Mouse (Mus musculus) layer of hippocampus, adult 2 months (tissue): ENCODE results near the gene Zdhhc19. TPM values are rescaled to one million over a fixed set of nuclear protein-coding genes. Genes with fewer than 3 reads are reported as not detected.
"Not testable (repeated sequence)": the region's sequence is repeated elsewhere in the genome, so short reads cannot be mapped to it uniquely, and the experiment has no call there.

Experiments
- DNase-seq, 2 experiments: peaks; one replicate each; pipeline ENCODE4 v3.0.0; 2022; ENCODE audit warnings: low spot score in 2 of 2
- H3K27ac ChIP-seq: fragments of 200-600 bp; 2 replicates; pipeline ENCODE4 v1.8.1; 2022
- H3K4me3 ChIP-seq: fragments of 200-600 bp; 2 replicates; pipeline ENCODE4 v1.8.1; 2022; ENCODE audit warnings: mild to moderate bottlenecking
- CTCF ChIP-seq: fragments of 200-600 bp; conservative IDR thresholded peaks from 2 replicates; pipeline ENCODE4 v1.8.1; 2022; ENCODE audit warnings: antibody characterized with exemption, mild to moderate bottlenecking, moderate library complexity
- total RNA-seq, 2 experiments: library from RNA; stranded (reverse); gene quantifications; 2 replicates each; pipeline ENCODE4 v1.2.3; 2021

The Zdhhc19 gene
- total RNA-seq, 2 experiments from 2014 or later: not detected

- TF ChIP-seq CTCF: no peak
- no peak overlapping the region for H3K27ac ChIP-seq
- no peak overlapping the region for H3K4me3 ChIP-seq
- DNase-seq: no peak
These were observed 27.6 kb upstream of the Zdhhc19 start for GRCm38 (mm10) chr16:32468488-32468887.

DNA sequence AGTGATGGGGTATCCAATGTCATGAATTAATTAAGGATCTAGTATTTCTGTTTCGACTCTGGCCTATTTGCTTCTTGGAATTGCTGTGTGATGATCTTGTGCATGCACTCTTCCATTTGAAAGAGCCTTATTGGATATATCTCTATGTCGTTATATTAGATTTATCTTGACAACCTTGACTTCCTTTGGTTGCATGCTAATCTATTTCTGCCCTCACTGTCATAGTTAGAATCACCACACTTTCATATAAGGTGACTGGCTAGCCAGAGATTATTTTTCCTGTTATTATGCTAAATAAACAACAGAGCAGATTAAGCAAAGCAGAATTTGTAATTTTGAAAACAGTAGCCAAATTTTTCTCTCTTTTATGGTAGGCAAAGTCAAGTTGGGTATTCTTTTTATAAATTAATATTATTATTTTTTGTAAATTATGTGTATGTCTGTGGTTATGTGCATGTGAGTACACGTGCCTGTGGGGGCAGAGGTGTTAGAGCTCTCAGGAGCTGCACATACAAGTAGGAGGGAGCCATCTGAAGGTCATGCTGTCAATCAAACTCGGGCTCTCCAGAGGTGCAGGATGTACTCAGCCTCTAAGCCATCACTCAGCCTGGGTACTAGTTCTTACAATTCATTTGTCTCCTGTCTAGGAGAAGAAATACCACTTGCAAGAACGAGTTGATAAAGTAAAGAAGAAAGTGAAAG is 26.5 kb upstream of the Zdhhc19 start:
- no peak for DNase-seq
- Histone ChIP-seq H3K4me3 (no peak overlapping the region), H3K27ac (no peak overlapping the region)
- no peak for TF ChIP-seq CTCF

GRCm38 (mm10) chr16:32472276-32473015 is 23.6 kb upstream of the Zdhhc19 start:
- DNase-seq: no peak
- H3K4me3 ChIP-seq: no peak overlapping the region
- H3K27ac ChIP-seq: peak overlapping the region; percentile 79
- no peak for TF ChIP-seq CTCF

DNA sequence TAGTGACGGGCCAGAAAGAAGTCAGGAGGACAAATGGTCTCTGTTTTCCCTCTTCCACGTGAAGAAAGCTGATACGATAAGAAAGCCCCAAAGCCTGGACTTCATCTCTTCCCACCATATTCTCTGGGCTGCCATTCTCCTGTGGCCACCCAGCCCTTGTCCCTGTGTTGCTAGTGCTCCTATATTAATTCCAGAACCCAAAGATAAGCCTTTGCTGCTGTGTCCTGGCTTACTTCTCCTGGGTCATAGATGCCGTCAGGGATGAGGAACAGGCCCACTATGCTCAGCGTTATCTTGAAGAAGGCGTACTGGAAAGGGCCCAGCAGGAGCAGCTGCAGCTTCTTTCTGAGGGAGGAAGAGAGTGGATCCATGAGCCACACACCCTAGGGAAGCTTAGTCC is 18.8 kb upstream of the Zdhhc19 start:
- DNase-seq: no peak
- no peak overlapping the region for H3K4me3 ChIP-seq
- no peak for TF ChIP-seq CTCF
- H3K27ac ChIP-seq: no peak overlapping the region

DNA sequence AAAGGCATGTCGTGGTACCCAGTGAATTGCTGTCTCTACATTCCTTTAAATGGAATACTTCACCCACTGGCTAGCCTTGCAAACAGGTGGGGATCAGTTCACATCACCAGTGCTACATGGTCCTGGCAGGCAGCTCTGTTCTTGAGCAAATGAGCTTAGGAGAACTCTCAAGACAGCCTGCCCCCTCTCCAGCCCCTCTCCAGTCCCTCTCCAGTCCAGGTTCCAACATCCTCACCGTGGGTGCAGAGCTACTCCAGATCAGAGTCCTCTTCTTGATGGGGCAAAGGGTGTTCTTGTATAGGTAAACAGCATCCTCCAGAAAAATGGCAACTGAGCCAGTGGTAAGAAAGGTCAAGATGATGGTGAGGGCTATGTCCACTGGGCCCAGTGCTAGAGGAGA is 16.6 kb upstream of the Zdhhc19 start:
- DNase-seq: no peak
- H3K4me3 ChIP-seq: no peak overlapping the region
- TF ChIP-seq CTCF: no peak
- no peak overlapping the region for H3K27ac ChIP-seq

DNA sequence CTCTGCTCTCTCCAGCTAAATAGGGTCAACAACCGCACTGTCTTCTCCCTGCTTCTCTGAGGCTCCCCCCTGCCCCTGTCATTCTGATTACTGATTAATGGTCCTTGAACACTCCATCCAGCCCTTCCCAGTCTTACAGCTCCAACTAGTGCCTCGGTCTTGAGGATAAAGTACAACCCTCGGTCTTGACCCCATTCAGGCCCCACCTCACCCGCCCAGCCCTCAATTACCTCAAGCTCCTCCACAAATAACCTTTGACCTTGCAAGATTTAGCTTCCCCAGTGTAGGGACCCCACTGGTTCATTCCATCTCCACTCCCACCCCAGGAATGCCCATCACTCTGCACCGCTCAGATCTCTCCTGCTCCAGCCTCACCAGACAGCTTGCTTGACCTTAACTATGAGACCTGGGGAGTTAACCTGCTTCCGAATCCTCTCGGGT is 11.6 kb upstream of the Zdhhc19 start:
- DNase-seq: no peak
- TF ChIP-seq CTCF: no peak
- Histone ChIP-seq H3K27ac (no peak overlapping the region), H3K4me3 (no peak overlapping the region)

- no peak for DNase-seq
- Histone ChIP-seq H3K4me3 (no peak overlapping the region), H3K27ac (no peak overlapping the region)
- TF ChIP-seq CTCF: no peak
These were observed 10.9 kb upstream of the Zdhhc19 start for GRCm38 (mm10) chr16:32485209-32485608.

- no peak for DNase-seq
- no peak overlapping the region for H3K27ac ChIP-seq
- H3K4me3 ChIP-seq: no peak overlapping the region
- TF ChIP-seq CTCF: no peak
These were observed 10.0 kb upstream of the Zdhhc19 start for GRCm38 (mm10) chr16:32486046-32486445.

GRCm38 (mm10) chr16:32487234-32488111 is 8.6 kb upstream of the Zdhhc19 start, which contains the start of gene Slc51a:
Gene Slc51a (minus strand): TSS chr16:32487879.
- no peak for DNase-seq
- Histone ChIP-seq H3K4me3 (no peak within 1 kb of the TSS), H3K27ac (no peak within 1 kb of the TSS)
- TF ChIP-seq CTCF: no peak

DNA sequence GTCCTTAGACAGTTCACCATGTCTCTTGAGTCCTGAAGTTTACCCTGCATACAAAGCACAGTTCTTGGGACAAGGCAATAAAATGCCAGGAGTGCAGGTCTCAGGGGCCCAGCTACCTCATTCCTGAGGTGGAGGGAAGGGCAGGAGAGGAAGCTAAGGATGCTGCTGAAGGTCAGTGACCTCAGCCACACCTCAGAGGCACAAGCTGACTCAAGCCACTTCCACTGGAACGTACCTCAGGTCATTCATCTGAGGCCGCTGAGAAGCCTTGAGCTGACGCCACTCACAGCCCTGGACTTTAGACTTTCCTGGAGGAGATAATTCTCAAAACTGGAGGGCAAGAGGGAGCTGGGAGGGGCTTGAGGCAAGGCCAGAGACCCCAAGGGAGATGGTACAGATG is 7.1 kb upstream of the Zdhhc19 start:
- H3K4me3 ChIP-seq: no peak overlapping the region
- TF ChIP-seq CTCF: no peak
- no peak for DNase-seq
- H3K27ac ChIP-seq: no peak overlapping the region

DNA sequence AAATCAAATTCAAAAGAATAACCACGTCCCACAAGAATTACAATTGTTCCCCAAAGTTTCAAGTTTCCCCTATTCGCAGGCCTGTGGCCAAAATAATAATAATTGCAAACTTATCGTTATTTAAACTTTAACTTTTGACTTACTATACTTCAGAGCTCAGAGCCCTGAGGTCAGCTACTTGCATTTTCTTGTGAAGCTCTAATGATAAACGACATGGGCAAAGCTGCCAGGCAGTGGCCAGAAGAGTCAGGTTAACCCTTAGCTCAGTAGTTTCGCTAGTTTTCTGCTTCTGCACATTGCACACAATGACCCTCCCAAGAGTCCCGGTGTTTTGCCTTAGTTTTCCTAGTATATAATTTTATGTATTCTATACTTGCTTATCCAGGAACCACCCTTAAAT is 1.7 kb upstream of the Zdhhc19 start:
- not testable (repeated sequence) for DNase-seq, H3K27ac ChIP-seq

GRCm38 (mm10) chr16:32498996-32499395 is 2.9 kb downstream of the Zdhhc19 start:
- no peak overlapping the region for H3K4me3 ChIP-seq
- H3K27ac ChIP-seq: no peak overlapping the region
- no peak for TF ChIP-seq CTCF

More for the DNA sequence above, 1.7 kb upstream of the Zdhhc19 start:
- H3K4me3 ChIP-seq: not testable (repeated sequence)

GRCm38 (mm10) chr16:32499430-32500037 is 3.5 kb downstream of the Zdhhc19 start:
- Histone ChIP-seq H3K4me3 (peak overlapping the region; percentile 42), H3K27ac (peak overlapping the region; percentile 80)
- TF ChIP-seq CTCF: peak; percentile 98
- DNase-seq: peak; percentile 79 to 92

More at GRCm38 (mm10) chr16:32498996-32499395, 2.9 kb downstream of the Zdhhc19 start:
- DNase-seq: no peak
